Mouse (Mus musculus) spleen, adult 2 months (tissue): Measurements from ENCODE around the gene Arhgef33.

Experiments used
- CTCF ChIP-seq: fragments of 200-500 bp; IDR thresholded peaks from 2 replicates; pipeline ENCODE4 v1.5.1; 2011; ENCODE audit warnings: mild to moderate bottlenecking, inconsistent platforms; ENCODE audit not compliant: insufficient read depth, insufficient read length, insufficient replicate concordance; ENCODE audit errors: extremely low read depth
- POLR2A ChIP-seq: fragments of 200-500 bp; IDR thresholded peaks from 2 replicates; pipeline ENCODE4 v1.6.1; 2011; ENCODE audit warnings: low read depth, low read length, inconsistent platforms

GRCm38 (mm10) chr17:80368606-80369005 is 61.4 kb downstream of the Arhgef33 start:
- no peak for TF ChIP-seq POLR2A
- no peak for TF ChIP-seq CTCF
